Mouse (Mus musculus): ENCODE measurements around the gene Sult1e1. TPM values are rescaled to one million over a fixed set of nuclear protein-coding genes. Genes with fewer than 3 reads are reported as not detected.

Gene Sult1e1
- total RNA-seq, 4 experiments from 2014 or later: 0.58 to 0.70 TPM; not detected in 2

Small RNA genes lying within 50 kb of the gene (microRNA-seq; reads per million reads assigned to microRNA genes)
- gene Mir3969: not detected

Other genes starting within 250 kb of the Sult1e1 start
- not detected for gene Ugt2b38, start 167.4 kb downstream of the Sult1e1 start, total RNA-seq (2022)
- gene Ugt2a2, start 109.3 kb downstream of the Sult1e1 start, total RNA-seq (2022): not detected
- not detected for gene Gm43638, start 104.8 kb downstream of the Sult1e1 start, total RNA-seq (2022)
- not detected for gene Ugt2a1, start 100.7 kb downstream of the Sult1e1 start, total RNA-seq (2022)
- not detected for gene Sult1b1, start 53.4 kb downstream of the Sult1e1 start, total RNA-seq (2022)
- gene Sult1d1, start 22.6 kb downstream of the Sult1e1 start, total RNA-seq (2022): not detected
- not detected for gene Csn1s1, start 74.6 kb upstream of the Sult1e1 start, total RNA-seq (2022)
- not detected for gene Csn2, start 108.0 kb upstream of the Sult1e1 start, total RNA-seq (2022)
- not detected for gene Csn1s2a, start 183.0 kb upstream of the Sult1e1 start, total RNA-seq (2022)
- not detected for gene Csn1s2b, start 216.5 kb upstream of the Sult1e1 start, total RNA-seq (2022)
- gene Prr27, start 234.1 kb upstream of the Sult1e1 start, total RNA-seq (2022): not detected